Mouse (Mus musculus) neural tube, embryonic 12.5 days (tissue): ENCODE results near the gene Ankar. TPM values are rescaled to one million over a fixed set of nuclear protein-coding genes. Genes with fewer than 3 reads are reported as not detected.

Experiments used
- ATAC-seq: fragments of 200-750 bp; cut with Nextera tagmentation; 2 replicates; pipeline ENCODE4 v1.8.0; 2017; ENCODE audit warnings: low read depth, mild to moderate bottlenecking, moderate TSS enrichment, moderate library complexity; ENCODE audit not compliant: low FRiP score
- H3K27ac ChIP-seq: fragments of 300-500 bp; sonication (generic); 2 replicates; pipeline ENCODE4 v1.5.1; 2016
- H3K27me3 ChIP-seq: fragments of 300-500 bp; sonication (generic); replicated peaks from 2 replicates; pipeline ENCODE4 v1.6.1; 2016; ENCODE audit warnings: mild to moderate bottlenecking
- H3K36me3 ChIP-seq: fragments of 300-500 bp; sonication (generic); 2 replicates; pipeline ENCODE4 v1.6.1; 2016; ENCODE audit warnings: mild to moderate bottlenecking
- H3K4me1 ChIP-seq: fragments of 300-500 bp; sonication (generic); 2 replicates; pipeline ENCODE4 v1.6.1; 2016
- H3K4me2 ChIP-seq: fragments of 300-500 bp; sonication (generic); replicated peaks from 2 replicates; pipeline ENCODE4 v1.6.1; 2016; ENCODE audit warnings: mild to moderate bottlenecking
- H3K4me3 ChIP-seq: fragments of 300-500 bp; sonication (generic); 2 replicates; pipeline ENCODE4 v1.5.1; 2016
- H3K9ac ChIP-seq: fragments of 300-500 bp; sonication (generic); 2 replicates; pipeline ENCODE4 v1.6.1; 2016; ENCODE audit warnings: mild to moderate bottlenecking
- H3K9me3 ChIP-seq: fragments of 300-500 bp; sonication (generic); 2 replicates; pipeline ENCODE4 v1.6.1; 2016; ENCODE audit warnings: mild to moderate bottlenecking
- WGBS: fragments of 180-500 bp; shearing (Covaris S2); methylation state at CpG from one replicate; pipeline ENCODE4 v1.1.7; 2016; 5-methylcytosine and 5-hydroxymethylcytosine counted together
- polyA plus RNA-seq: library from polyadenylated mRNA; unstranded; fragments of >200 nt; fragmentation: Nextera tagmentation; extraction: Ambion mirVana; gene quantifications from 2 replicates; pipeline ENCODE4 v1.2.1, GENCODE M21; 2016

Ankar gene
- polyA plus RNA-seq = not detected in 2 replicates

GRCm38 (mm10) chr1:72700479-72700878, at the start of gene Ankar:
Gene Ankar (minus strand): TSS chr1:72700579.
- H3K4me3 ChIP-seq = no peak within 1 kb of the TSS
- H3K36me3 ChIP-seq = no peaks in the 10 kb centered on the region
- ATAC-seq = no peak
- no peak within 1 kb of the TSS for H3K9ac ChIP-seq
- no peaks in the 10 kb centered on the region for H3K4me1 ChIP-seq
- no peaks in the 10 kb centered on the region for H3K27me3 ChIP-seq
- WGBS = 84% methylated on average over 11 of the region's 11 CpGs
- H3K4me2 ChIP-seq = no peak within 1 kb of the TSS
- H3K27ac ChIP-seq = no peak within 1 kb of the TSS
- no peaks in the 10 kb centered on the region for H3K9me3 ChIP-seq

DNA sequence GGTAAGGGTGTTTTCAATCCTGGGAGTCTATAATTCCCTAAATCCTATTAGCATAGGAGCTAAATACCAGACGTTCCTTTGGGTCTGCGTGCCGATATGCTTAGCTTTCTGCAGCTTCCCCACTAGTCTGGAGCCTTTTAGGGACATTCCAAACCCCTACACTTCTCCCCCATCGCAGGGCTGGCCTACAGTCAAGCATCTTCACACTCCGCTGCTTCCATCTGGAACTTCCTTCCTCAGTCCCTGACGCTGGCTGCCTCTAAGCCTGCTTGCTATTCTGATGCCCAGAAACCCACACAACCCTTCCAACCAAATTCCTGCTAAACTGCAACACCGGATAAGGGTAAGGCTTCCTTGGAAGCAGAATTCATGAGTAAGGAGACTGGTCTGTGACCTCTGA, 46.0 kb upstream of the Ankar start:
- WGBS = 83% methylated on average over 7 of the region's 7 CpGs

GRCm38 (mm10) chr1:72744816-72745506, 44.6 kb upstream of the Ankar start:
- H3K4me2 ChIP-seq = no peak overlapping the region
- WGBS = 84% methylated on average over 8 of the region's 8 CpGs

More for the DNA sequence above, 46.0 kb upstream of the Ankar start:
- no peak overlapping the region for H3K9ac ChIP-seq
- no peak overlapping the region for H3K4me3 ChIP-seq
- H3K4me1 ChIP-seq = no peaks in the 10 kb centered on the region
- H3K27me3 ChIP-seq = no peaks in the 10 kb centered on the region
- no peak overlapping the region for H3K27ac ChIP-seq
- H3K4me2 ChIP-seq = no peak overlapping the region
- no peaks in the 10 kb centered on the region for H3K9me3 ChIP-seq
- ATAC-seq = no peak
- H3K36me3 ChIP-seq = no peaks in the 10 kb centered on the region

DNA sequence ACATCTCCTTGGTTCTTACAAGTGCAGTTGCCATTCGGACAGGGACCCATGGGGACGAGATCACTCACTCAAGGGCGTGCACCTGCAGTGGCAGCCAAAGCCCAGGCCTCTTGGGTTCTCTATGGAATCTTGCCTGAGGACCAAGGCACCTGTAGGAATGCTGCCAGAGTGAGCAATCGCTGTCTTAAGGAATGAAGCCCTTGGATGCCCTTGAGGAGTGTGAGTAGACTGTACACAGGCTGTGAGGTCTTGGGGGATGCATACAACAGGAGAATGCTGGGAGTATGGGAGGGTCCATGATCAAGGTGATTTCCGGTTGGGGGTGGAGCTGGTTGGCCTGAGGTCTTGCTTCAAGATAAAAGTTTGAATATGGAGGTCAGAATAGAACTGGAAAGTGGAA, 41.0 kb upstream of the Ankar start:
- WGBS = 92% methylated on average over 5 of the region's 5 CpGs
- no peak overlapping the region for H3K4me2 ChIP-seq
- no peak overlapping the region for H3K27ac ChIP-seq
- H3K9me3 ChIP-seq = no peaks in the 10 kb centered on the region
- H3K9ac ChIP-seq = no peak overlapping the region
- no peaks in the 10 kb centered on the region for H3K36me3 ChIP-seq
- peaks cover 4% of the 10 kb centered on the region; the same call in 1 of the 2 replicates for H3K4me1 ChIP-seq
- no peak overlapping the region for H3K4me3 ChIP-seq
- ATAC-seq = no peak
- H3K27me3 ChIP-seq = no peaks in the 10 kb centered on the region

More at GRCm38 (mm10) chr1:72744816-72745506, 44.6 kb upstream of the Ankar start:
- Histone ChIP-seq H3K9me3 (no peaks in the 10 kb centered on the region), H3K36me3 (no peaks in the 10 kb centered on the region), H3K4me1 (no peaks in the 10 kb centered on the region), H3K27me3 (no peaks in the 10 kb centered on the region), H3K4me3 (no peak overlapping the region), H3K9ac (no peak overlapping the region), H3K27ac (no peak overlapping the region)
- ATAC-seq = no peak

- ATAC-seq = no peak
- WGBS = 58% methylated on average over 10 of the region's 10 CpGs
- no peaks in the 10 kb centered on the region for H3K9me3 ChIP-seq
- no peak overlapping the region for H3K4me3 ChIP-seq
- no peak overlapping the region for H3K27ac ChIP-seq
- H3K4me2 ChIP-seq = no peak overlapping the region
- no peaks in the 10 kb centered on the region for H3K27me3 ChIP-seq
- no peak overlapping the region for H3K9ac ChIP-seq
- H3K36me3 ChIP-seq = no peaks in the 10 kb centered on the region
- peaks cover 7% of the 10 kb centered on the region; the same call in 1 of the 2 replicates for H3K4me1 ChIP-seq
These were observed 39.3 kb upstream of the Ankar start for GRCm38 (mm10) chr1:72739681-72740063.

GRCm38 (mm10) chr1:72738946-72739680, 38.7 kb upstream of the Ankar start:
- Histone ChIP-seq H3K36me3 (no peaks in the 10 kb centered on the region), H3K9me3 (no peaks in the 10 kb centered on the region), H3K27me3 (no peaks in the 10 kb centered on the region), H3K4me2 (no peak overlapping the region), H3K4me3 (no peak overlapping the region), H3K4me1 (peaks cover 7% of the 10 kb centered on the region; the same call in 1 of the 2 replicates), H3K27ac (no peak overlapping the region), H3K9ac (no peak overlapping the region)
- 71% methylated on average over 15 of the region's 15 CpGs for WGBS
- ATAC-seq = no peak

- Histone ChIP-seq H3K27ac (no peak overlapping the region), H3K27me3 (no peaks in the 10 kb centered on the region), H3K9me3 (no peaks in the 10 kb centered on the region), H3K36me3 (no peaks in the 10 kb centered on the region), H3K9ac (no peak overlapping the region), H3K4me2 (no peak overlapping the region), H3K4me3 (no peak overlapping the region), H3K4me1 (peaks cover 7% of the 10 kb centered on the region; the same call in 1 of the 2 replicates)
- 53% methylated on average over 13 of the region's 13 CpGs for WGBS
- ATAC-seq = no peak
These were observed 36.2 kb upstream of the Ankar start for GRCm38 (mm10) chr1:72736397-72737125.

DNA sequence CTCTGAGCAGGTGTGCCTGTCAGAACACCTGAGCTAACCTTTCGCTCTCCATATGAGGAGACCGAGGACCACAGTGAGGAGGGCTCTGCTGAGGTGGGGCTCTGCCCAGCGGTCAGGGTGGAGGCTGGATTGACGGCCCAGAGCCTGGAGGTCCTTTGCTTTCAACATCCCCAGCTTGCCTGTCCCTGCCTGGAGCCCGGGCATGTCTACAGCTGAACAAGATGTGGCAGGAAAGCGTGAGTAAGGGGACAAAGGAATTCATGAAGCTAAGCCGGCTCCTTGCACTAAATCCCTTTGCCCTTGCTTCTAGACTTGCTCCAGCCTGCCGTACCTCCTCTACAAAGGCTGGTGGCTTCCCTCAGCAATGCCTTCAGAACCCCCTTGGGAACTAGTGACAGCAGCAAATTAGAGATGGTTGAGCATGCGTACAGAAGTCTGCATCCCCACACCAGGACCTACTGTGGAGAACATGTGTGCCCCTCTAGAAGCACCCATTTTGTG, 32.9 kb upstream of the Ankar start:
- no peaks in the 10 kb centered on the region for H3K27me3 ChIP-seq
- 89% methylated on average over 9 of the region's 9 CpGs for WGBS
- H3K4me3 ChIP-seq = no peak overlapping the region
- no peak overlapping the region for H3K9ac ChIP-seq
- H3K36me3 ChIP-seq = no peaks in the 10 kb centered on the region
- H3K4me2 ChIP-seq = no peak overlapping the region
- ATAC-seq = no peak
- no peaks in the 10 kb centered on the region for H3K9me3 ChIP-seq
- peaks cover 15% of the 10 kb centered on the region for H3K4me1 ChIP-seq
- no peak overlapping the region for H3K27ac ChIP-seq

- Histone ChIP-seq H3K27ac (no peak overlapping the region), H3K9ac (no peak overlapping the region), H3K36me3 (no peaks in the 10 kb centered on the region), H3K4me1 (peaks cover 8% of the 10 kb centered on the region; the same call in 1 of the 2 replicates), H3K9me3 (no peaks in the 10 kb centered on the region), H3K4me2 (no peak overlapping the region), H3K4me3 (no peak overlapping the region), H3K27me3 (no peaks in the 10 kb centered on the region)
- no peak for ATAC-seq
- WGBS = 85% methylated on average over 10 of the region's 10 CpGs
These were observed 29.7 kb upstream of the Ankar start for GRCm38 (mm10) chr1:72730126-72730525.

GRCm38 (mm10) chr1:72728781-72729180, 28.4 kb upstream of the Ankar start:
- no peaks in the 10 kb centered on the region for H3K9me3 ChIP-seq
- no peak overlapping the region for H3K9ac ChIP-seq
- no peak overlapping the region for H3K4me3 ChIP-seq
- H3K4me1 ChIP-seq = peaks cover 8% of the 10 kb centered on the region; the same call in 1 of the 2 replicates
- H3K27ac ChIP-seq = no peak overlapping the region
- no peak; the same call in 1 of the 2 replicates for ATAC-seq
- no peak overlapping the region for H3K4me2 ChIP-seq
- WGBS = 44% methylated on average over 4 of the region's 4 CpGs
- no peaks in the 10 kb centered on the region for H3K27me3 ChIP-seq
- H3K36me3 ChIP-seq = no peaks in the 10 kb centered on the region

- Histone ChIP-seq H3K27me3 (no peaks in the 10 kb centered on the region), H3K4me2 (no peak overlapping the region), H3K9ac (no peak overlapping the region), H3K4me1 (peaks cover 9% of the 10 kb centered on the region; the same call in 1 of the 2 replicates), H3K9me3 (no peaks in the 10 kb centered on the region), H3K36me3 (no peaks in the 10 kb centered on the region), H3K27ac (no peak overlapping the region), H3K4me3 (no peak overlapping the region)
- 93% methylated on average over 13 of the region's 13 CpGs for WGBS
- no peak for ATAC-seq
These were observed 25.6 kb upstream of the Ankar start for GRCm38 (mm10) chr1:72725941-72726340.

DNA sequence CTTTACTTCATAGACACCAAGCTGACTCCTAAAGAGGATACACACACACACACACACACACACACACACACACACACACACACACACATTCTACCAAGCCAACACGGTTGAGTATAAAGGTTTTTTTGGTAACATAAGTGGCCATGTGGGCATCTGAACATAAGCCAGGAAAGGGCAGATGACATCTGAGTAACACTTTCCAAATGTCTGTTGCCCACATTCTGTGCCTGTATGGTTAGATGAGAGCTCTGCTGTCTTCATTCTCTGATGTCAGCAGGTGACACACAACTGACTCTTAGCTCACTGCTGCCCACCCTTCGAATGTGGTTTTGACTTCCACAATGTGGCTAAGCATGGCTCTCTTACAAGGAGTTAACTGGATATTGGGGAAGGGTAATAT, 24.0 kb upstream of the Ankar start:
- Histone ChIP-seq H3K4me1 (peaks cover 18% of the 10 kb centered on the region), H3K9ac (no peak overlapping the region), H3K27ac (no peak overlapping the region), H3K27me3 (no peaks in the 10 kb centered on the region), H3K4me3 (no peak overlapping the region), H3K9me3 (no peaks in the 10 kb centered on the region), H3K36me3 (no peaks in the 10 kb centered on the region), H3K4me2 (no peak overlapping the region)
- 93% methylated on average over 2 of the region's 2 CpGs for WGBS
- ATAC-seq = no peak
